Mouse (Mus musculus) olfactory bulb, adult 2 months (tissue): Measurements from ENCODE around the gene Rpl38. TPM values are rescaled to one million over a fixed set of nuclear protein-coding genes. Genes with fewer than 3 reads are reported as not detected.
A peak's percentile ranks its signal among the peaks of the same experiment; 100 is the strongest.

ENCODE experiments used
- H3K27ac ChIP-seq: fragments of 200-500 bp; 2 replicates; pipeline ENCODE4 v1.5.1; 2012; ENCODE audit warnings: low read depth, low read length; ENCODE audit not compliant: insufficient read depth
- H3K4me1 ChIP-seq: fragments of 200-500 bp; 2 replicates; pipeline ENCODE4 v1.6.1; 2012; ENCODE audit warnings: low read length; ENCODE audit not compliant: control insufficient read depth, insufficient read depth
- H3K4me3 ChIP-seq: fragments of 200-500 bp; 2 replicates; pipeline ENCODE4 v1.5.1; 2012; ENCODE audit warnings: mild to moderate bottlenecking, low read depth, low read length, moderate library complexity; ENCODE audit not compliant: insufficient read depth
- CTCF ChIP-seq: fragments of 200-500 bp; IDR thresholded peaks from 2 replicates; pipeline ENCODE4 v1.5.1; 2012; ENCODE audit warnings: low read depth, mild to moderate bottlenecking, low read length, moderate library complexity; ENCODE audit not compliant: insufficient read depth
- POLR2A ChIP-seq: fragments of 200-500 bp; IDR thresholded peaks from 2 replicates; pipeline ENCODE4 v1.6.1; 2012; ENCODE audit warnings: mild to moderate bottlenecking, low read depth, low read length, moderate library complexity; ENCODE audit not compliant: insufficient read depth
- whole genome bisulfite sequencing: fragments of 180-500 bp; shearing (Covaris S2); methylation state at CpG from one replicate; pipeline ENCODE4 v1.1.7; 2018; 5-methylcytosine and 5-hydroxymethylcytosine counted together
- polyA plus RNA-seq: library from polyadenylated mRNA; stranded (reverse); fragments of >200 nt; gene quantifications from 2 replicates; pipeline ENCODE4 v1.2.4, GENCODE M21; 2012; ENCODE audit warnings: low replicate concordance; ENCODE audit not compliant: missing spikeins, insufficient read depth, insufficient read length

Rpl38 gene
- 1,436 TPM in 1 of 2 replicates, not detected in the other for polyA plus RNA-seq

DNA sequence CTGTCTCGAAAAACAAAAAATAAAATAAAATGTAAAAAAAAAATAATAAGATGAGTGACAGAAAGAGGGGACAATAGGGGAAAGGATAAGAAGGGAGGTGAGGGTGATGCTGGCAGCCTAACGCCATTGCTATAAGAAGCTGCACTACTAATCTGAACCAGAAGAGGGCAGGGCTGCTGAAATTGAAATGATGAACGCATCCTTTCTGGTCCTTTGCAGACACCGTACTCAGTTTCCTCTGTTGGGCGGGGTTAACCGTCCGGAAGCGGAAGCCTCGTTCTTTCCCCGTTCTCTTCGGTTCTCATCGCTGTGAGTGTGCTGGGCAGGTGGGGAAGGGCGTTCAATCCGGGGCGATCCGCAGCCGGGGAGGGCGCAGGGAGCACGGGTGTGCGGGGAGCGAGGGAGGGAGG lies at the start of gene Rpl38:
Gene Rpl38 (plus strand): TSS at position 224 of the 410 bp plus-strand sequence.
- Histone ChIP-seq H3K4me3 (peak within 1 kb of the TSS; percentile 94), H3K27ac (peak within 1 kb of the TSS; percentile 75), H3K4me1 (peaks cover 26% of the 10 kb centered on the region)
- WGBS = under 1% methylated on average over 21 of the region's 21 CpGs
- TF ChIP-seq CTCF (no peak), POLR2A (peak; percentile 61)

DNA sequence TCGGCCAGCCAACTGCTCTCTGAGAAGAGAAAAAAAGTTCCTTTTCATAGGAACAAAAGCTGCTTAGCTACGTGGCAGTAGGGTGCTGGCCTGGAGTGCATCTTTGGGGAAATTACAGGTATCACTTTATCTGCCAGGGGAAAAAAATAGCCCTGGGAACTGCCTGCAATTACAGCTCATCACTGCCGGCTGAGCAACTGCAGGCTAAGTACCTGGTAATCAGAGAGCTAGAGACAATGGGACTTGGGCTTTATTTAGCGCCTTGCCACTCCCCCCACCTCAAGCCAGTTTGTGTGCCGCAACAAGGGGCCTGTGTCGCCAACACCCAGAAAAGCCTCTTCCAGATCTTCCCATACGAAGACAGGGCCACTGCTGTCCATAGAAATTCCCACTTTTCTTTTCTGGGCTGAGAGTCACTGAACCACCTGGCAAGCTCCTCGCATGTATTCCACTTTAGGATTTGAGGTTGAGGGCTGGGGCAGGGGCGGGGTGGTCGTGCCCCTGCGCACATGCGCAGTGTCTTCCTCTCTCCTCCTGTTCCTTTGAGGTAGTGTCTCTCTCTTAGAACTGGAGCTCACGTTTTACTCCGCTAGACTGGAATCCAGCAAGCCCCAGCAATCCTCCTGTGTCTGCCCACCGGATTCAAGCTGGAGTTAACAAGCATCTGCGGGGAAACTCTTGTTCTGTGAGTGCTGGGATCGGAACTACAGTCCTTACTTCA lies 49.5 kb upstream of the Rpl38 start:
- TF ChIP-seq POLR2A = no peak
- TF ChIP-seq CTCF = no peak
- WGBS = 36% methylated on average over 17 of the region's 17 CpGs

DNA sequence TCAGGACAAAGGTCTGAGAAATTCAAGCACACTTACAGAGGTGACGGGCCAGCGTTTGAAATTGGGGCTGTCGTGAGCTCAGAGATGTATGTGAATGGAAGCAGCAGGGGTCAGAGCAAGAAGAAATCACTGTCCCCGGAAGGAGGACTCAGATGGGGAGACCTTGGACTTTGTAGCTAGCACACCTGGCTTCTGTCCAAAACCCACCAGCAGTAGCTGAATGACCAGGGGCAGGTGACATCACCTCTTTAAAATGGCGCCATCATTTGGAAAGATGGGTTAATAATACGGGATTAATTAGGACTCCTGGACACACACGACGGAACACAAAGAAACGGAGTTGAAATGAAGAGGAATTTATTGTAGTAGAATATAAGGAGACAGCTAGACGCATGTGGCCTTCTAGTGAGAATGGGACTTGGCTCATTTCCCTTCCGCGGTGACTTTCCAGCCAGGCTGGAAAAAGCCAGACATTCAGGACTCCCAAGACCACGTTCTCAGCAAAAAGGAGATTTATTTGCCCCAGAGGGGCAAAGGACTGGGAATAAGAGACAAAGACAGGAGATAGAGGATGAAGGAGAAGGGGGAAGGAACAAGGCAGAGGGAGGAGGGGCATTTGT lies 42.1 kb upstream of the Rpl38 start:
- WGBS = 61% methylated on average over 13 of the region's 13 CpGs
- Histone ChIP-seq H3K4me3 (no peak overlapping the region), H3K27ac (no peak overlapping the region), H3K4me1 (no peaks in the 10 kb centered on the region)
- TF ChIP-seq CTCF (no peak), POLR2A (no peak)

More for the DNA sequence above, 49.5 kb upstream of the Rpl38 start:
- peak overlapping the region; percentile 64 for H3K27ac ChIP-seq
- peaks cover 15% of the 10 kb centered on the region for H3K4me1 ChIP-seq
- H3K4me3 ChIP-seq = no peak overlapping the region

DNA sequence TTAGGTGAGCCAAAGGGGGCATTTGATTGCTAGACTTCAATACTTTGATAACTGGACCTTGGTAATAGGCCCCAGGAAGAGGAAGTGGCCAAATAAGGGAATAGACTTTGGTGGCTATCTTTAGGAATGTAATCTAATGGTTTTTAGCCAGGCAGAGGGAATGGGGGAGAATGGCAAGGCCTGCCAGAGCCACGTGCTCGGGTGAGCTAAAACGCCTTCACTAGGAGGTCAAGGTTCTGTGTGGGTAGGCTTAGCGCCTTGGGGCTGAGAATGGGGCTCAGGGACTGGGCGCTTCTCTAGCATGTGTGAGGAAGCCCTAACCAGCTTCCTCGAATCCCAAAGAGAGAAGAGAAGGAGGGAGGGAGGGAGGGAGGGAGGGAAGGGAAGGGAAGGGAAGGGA lies 41.3 kb upstream of the Rpl38 start:
- 90% methylated on average over 5 of the region's 6 CpGs for WGBS
- H3K4me3 ChIP-seq = no peak overlapping the region
- no peak overlapping the region for H3K27ac ChIP-seq
- TF ChIP-seq CTCF (no peak), POLR2A (no peak)
- no peaks in the 10 kb centered on the region for H3K4me1 ChIP-seq

DNA sequence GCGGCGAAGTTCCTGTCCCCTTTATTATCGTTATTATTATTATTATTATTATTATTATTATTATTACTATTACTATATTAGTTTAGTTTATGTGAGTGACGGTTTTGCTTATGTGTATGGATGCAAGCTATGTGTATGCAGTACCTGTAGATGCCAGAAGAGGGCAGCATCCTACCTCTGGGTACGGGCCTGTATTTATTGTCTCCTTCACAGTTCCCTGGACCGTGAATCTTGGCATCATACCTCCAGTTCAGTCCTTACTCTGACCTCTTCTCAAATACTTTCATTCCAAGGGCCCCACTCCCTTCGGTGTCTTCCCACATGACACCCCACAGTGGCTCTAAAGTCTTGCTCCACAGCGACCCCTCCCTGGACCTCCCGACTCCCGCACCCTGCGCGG lies 40.3 kb upstream of the Rpl38 start:
- no peak for TF ChIP-seq POLR2A
- no peak for TF ChIP-seq CTCF
- H3K27ac ChIP-seq = no peak overlapping the region
- no peaks in the 10 kb centered on the region for H3K4me1 ChIP-seq
- H3K4me3 ChIP-seq = no peak overlapping the region
- WGBS = 80% methylated on average over 12 of the region's 12 CpGs

DNA sequence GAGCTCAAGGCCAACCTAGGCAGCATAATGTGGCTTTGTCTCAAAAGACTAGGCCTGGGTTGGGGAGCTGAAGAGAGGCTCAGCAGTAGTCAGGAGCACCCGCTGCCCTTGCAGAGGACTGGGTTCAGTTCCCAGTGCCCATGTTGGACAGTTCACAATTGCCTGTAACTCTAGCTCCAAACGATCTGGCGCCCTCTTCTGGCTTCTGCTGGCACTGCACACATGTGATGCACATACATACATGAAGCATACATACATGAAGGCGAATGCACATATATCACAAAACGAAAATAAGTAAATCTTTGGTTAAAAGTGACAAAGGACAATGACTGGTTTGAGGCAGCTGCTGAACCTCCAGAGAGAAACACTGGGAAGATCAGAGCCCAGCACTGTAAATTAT lies 38.3 kb upstream of the Rpl38 start:
- Histone ChIP-seq H3K4me3 (no peak overlapping the region), H3K4me1 (no peaks in the 10 kb centered on the region; the same call in 1 of the 2 replicates), H3K27ac (no peak overlapping the region)
- TF ChIP-seq POLR2A = no peak
- no peak for TF ChIP-seq CTCF
- WGBS = 85% methylated on average over 5 of the region's 5 CpGs

DNA sequence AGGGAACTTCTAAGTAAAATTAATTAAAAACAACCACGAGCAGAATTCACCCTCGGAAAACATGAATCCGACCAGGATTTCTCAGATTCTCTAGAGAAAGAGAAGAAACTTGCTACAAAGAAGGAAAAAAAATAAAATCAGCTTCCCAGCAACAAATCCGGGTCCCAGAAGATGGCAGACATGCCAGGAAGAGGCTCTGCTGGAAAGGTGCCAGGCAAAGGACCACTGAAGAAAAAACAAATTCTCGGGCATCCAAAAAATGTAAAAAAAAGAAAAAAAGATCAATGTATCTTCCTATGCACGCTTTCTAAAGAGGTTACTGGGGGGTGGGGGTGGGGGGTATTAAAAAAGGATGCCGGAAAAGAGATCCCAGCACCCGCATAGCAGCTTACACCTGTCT lies 36.1 kb upstream of the Rpl38 start:
- no peak for TF ChIP-seq POLR2A
- no peak for TF ChIP-seq CTCF
- no peak overlapping the region for H3K27ac ChIP-seq
- H3K4me3 ChIP-seq = no peak overlapping the region
- peaks cover 14% of the 10 kb centered on the region for H3K4me1 ChIP-seq
- 63% methylated on average over 8 of the region's 8 CpGs for WGBS

DNA sequence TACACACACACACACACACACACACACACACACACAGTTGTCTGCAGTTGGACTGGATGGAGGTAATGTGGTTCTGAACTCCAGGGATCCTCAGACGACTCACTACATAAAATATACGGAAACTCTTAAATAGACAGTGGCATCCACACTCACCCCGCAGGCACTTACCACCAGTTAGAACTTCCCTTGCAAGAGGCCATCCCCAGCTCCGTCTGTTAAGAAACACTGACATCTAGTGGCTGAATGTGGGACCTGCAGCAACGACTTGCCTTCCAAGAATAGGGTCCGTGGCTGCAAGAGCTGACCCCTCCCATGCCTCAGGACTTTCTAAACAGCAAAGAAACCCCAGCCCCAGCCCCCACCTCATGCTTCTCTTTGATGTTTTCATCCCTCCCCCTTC lies 32.0 kb upstream of the Rpl38 start:
- H3K4me1 ChIP-seq = peaks cover 34% of the 10 kb centered on the region
- H3K4me3 ChIP-seq = 0 out of 2 replicates have a peak overlapping the region, but pooled peaks have one; percentile 15
- WGBS = 0% methylated on average over 6 of the region's 6 CpGs
- TF ChIP-seq POLR2A (no peak), CTCF (peak; percentile 81)
- H3K27ac ChIP-seq = peak overlapping the region; percentile 12; the same call in 1 of the 2 replicates
